Mouse (Mus musculus): ENCODE measurements around the gene Gm43720.

Gene Gm43720

DNA sequence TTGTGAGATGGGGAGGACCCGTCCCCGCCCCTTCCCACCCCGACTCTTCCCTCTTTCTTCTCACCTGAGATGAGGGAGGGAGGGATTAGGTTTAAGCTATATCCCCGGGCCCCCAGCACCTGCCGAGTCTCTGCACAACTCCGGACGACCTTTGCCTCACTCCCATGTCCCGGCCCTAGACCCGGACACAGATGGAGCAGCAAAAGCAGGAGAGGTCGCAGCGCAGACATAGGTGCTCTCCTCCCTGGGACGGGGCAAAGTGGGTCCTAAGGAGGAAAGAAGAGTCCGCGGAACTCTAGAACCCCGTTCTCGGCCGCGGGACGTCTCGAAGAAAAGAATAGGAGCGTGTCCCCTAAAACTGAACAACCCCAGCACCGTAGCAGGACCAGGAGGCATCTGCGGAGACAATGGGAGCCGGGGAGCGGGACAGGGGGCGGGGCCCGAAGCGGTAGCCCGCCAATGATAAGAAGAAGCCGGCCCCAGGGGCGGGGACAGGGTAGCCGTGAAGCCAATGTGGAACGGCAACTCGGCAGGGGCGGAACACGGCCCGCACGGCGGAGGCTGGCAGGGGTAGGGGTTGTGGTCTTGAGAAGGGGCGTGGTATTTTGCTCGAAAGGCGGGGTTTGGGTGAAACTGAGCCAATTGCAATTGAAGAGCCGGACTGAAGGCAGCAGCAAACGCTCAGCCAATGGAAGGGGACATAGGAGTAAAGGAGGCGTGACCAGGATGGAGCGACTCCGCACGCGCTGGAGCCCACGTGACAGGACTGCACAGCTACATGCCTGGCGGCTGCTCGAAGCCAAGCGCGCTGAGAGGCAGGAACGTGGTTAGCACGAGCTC lies at the start of gene Gm43720, which contains the start of the genes Gpc2 and Stag3:
Gene Gm43720, minus strand, starts transcription at position 374 of the 840 bp plus-strand sequence.
Gene Gpc2, minus strand, starts transcription at position 421 of the 840 bp plus-strand sequence.
Gene Stag3, plus strand, starts transcription at position 656 of the 840 bp plus-strand sequence.
- DNase-seq (ENCODE audit: low read depth, low spot score) = peak; percentile 92

DNA sequence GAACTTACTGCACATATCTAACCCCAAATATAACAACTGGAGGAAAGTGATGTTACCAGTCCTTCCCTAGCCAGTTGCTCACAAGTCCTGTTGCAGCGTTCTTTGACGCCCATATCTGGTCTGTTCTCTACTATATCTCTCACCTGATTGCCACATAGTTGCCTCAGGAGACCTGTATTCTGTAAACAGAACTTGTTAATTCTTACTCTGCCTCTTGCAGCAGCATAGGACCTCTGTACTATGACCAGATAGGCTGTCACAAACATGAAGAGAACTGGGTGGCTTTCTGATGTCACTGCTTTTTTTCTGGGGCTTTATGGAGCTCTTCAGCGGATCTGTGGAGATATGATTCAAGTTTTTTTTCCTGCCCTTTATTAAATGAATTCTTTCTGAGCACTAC lies 33.0 kb upstream of the Gm43720 start:
- no peak for DNase-seq (ENCODE audit: low read depth, low spot score)

- no peak for DNase-seq (ENCODE audit: low read depth, low spot score)
Observed at GRCm38 (mm10) chr5:138299613-138300012, 19.9 kb upstream of the Gm43720 start.

DNA sequence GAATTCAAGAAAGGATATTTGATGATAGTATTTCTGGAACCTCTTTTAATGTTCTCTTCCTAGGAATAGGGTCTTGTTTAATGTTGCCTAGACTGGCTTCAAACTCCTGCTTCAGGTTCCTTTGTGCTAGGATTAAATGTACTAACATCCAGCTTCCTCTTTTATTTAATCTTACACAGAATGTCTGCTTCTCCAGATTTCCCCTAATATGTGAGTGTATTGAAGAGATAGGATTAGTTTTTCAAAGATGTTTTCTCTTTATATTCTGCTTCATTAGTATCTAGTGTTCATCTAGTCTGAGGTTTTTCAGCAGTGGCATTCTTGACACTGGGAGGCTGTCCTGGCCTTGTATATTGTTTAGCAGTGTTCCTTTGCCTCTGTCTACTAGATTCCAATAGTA lies 14.4 kb upstream of the Gm43720 start:
- DNase-seq (ENCODE audit: low read depth, low spot score) = no peak

GRCm38 (mm10) chr5:138291638-138292037 lies 11.9 kb upstream of the Gm43720 start:
- DNase-seq (ENCODE audit: low read depth, low spot score) = no peak

GRCm38 (mm10) chr5:138287861-138288260 lies 8.1 kb upstream of the Gm43720 start:
- no peak for DNase-seq (ENCODE audit: low read depth, low spot score)

DNA sequence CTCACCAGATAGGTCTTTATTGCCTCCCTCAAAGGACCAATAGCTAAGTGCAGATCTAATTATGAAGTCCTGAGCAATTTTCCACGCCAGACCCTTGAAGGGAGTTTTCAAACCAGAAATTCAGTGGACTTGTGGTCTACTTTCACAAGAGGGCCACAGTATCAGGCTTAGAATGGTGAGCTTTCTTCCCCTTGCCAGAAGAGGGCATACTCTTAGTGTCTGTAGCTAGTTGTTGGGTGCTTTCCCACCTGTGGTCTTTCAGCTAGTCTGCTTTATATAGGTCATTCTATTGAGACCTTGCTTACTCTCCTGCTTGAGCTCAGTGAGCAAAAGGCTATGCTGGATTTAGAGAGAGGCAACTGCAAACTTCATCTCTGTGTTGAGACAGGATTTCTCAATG lies 3.8 kb upstream of the Gm43720 start:
- no peak for DNase-seq (ENCODE audit: low read depth, low spot score)

DNA sequence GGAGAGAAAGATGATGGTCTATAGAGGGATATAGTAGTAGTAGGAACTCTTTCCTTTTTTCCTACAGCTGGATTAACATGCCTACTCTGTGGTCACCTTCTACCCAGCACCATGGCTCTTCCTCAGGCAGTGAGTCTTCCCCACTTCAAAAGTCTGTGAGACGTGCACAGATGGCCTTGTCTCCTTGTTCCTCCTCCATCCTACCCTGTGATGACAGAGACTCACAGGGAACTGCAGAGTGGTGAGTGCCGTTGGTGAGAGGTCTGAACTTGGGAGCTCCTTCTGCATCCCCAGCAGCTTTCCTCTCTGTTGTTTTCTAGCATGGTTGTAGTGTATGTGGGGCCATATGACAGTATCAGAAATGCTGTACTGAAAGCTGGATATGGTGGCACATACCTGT lies 2.0 kb upstream of the Gm43720 start:
- no peak for DNase-seq (ENCODE audit: low read depth, low spot score)

GRCm38 (mm10) chr5:138280829-138281228 lies 1.1 kb upstream of the Gm43720 start:
- no peak for DNase-seq (ENCODE audit: low read depth, low spot score)

DNA sequence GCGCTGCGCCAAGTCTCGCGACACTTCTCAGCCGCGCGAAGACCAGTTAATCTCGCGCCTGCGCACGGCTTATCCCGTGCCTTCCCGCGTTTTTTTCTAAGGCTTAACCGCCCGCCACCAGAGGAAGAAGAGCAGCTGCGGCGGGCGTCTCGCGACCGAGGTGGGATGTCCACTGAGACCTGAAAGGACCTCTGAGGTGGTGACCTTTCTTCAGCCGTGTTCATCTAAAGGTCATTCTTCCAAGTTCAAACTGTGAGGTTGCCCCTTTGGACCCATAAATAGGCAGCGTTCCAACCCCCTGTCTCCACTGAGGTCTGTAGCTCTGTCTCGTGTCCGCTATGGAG lies 639 bp upstream of the Gm43720 start:
- no peak for DNase-seq (ENCODE audit: low read depth, low spot score)

GRCm38 (mm10) chr5:138277994-138278393 lies 1.8 kb downstream of the Gm43720 start:
- no peak for DNase-seq (ENCODE audit: low read depth, low spot score)

DNA sequence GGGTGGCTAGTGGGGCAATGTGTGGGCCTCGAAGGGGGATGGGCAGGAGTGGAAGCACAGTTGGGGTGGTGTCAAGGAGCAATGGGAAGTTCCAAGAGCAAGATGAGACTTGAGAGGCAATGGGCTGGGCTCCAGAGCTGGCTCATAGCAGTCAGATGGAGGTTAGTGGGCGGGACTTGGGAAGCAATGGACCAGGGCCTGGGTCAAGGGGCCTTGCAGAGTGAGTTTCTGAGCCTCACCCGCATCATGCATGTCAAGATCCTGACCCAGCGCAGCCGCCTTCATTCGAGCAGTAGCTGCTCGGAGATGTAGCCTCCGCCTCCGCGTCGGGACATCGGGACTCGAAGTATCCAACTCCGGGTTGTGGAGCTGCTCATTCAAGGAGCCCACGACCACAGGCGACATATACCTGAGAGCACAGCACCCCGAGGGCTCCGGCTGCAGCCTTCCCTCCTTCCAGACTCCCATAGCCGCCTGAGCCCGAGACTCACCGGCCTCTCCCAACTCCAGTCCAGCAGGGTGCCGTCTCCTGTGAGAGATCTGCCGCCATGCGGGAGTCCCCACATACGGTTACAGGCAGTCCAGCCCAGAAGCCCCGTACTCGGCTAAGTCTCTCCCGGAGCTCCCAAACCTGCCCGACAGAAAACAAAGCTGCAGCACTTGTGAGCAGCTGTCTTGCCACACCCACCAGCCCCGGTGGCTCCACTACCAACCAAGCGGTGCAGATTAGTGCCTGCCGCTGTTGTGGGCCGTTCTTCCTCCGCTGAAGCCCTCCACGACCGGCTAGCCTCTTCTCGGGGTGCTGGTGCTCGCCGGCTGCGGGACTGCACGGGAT lies 4.3 kb downstream of the Gm43720 start:
- DNase-seq (ENCODE audit: low read depth, low spot score) = no peak

GRCm38 (mm10) chr5:138274186-138274585 lies 5.6 kb downstream of the Gm43720 start:
- DNase-seq (ENCODE audit: low read depth, low spot score) = no peak

- no peak for DNase-seq (ENCODE audit: low read depth, low spot score)
Observed at GRCm38 (mm10) chr5:138272409-138272923, 7.3 kb downstream of the Gm43720 start, which contains the start of gene Gal3st4. TSS of gene Gal3st4 (minus strand) at chr5:138272840.

DNA sequence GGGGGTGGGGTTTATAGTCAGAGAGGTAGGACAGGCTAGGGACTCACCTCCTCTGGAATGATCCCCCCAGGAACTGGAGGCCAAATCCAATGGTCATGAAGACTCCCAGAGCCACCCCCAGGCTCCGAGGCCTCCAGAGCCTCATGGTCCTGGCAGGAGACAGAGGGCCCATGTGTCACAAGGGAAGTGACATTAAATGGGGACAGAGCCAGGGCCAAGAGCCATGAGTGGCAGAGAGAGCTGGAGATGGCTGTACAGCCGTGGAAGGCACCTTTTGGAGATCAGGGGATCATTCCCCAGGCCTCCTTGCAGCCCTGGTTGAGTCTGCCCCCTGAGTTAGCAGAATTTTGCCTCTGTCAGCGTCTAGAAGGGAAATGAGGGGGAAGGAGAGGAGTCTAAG lies 8.5 kb downstream of the Gm43720 start:
- no peak for DNase-seq (ENCODE audit: low read depth, low spot score)

- DNase-seq (ENCODE audit: low read depth, low spot score) = peak; percentile 51
Observed at GRCm38 (mm10) chr5:138268980-138269379, 10.8 kb downstream of the Gm43720 start.

GRCm38 (mm10) chr5:138267114-138267513 lies 12.6 kb downstream of the Gm43720 start:
- no peak for DNase-seq (ENCODE audit: low read depth, low spot score)

DNA sequence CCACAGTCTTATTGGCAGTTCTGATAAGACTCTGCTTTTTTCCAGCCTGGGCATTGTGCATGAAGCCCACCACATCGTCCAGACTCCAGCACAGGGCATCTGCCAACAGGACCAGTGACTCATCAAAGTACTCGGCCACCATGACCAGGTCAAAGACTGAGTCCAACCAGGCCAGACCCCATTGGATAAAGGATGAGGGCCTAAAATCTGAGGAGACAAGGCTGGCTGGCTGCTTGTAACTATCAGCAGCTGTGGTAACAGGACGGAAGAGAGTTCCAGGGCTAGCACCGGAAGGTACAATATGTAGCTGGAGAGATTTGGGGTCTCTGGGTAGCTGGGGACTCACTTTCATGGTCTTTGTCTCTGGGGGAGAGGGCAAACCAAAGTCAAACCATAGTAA lies 14.0 kb downstream of the Gm43720 start:
- no peak for DNase-seq (ENCODE audit: low read depth, low spot score)

GRCm38 (mm10) chr5:138264207-138264578 lies 15.6 kb downstream of the Gm43720 start:
- no peak for DNase-seq (ENCODE audit: low read depth, low spot score)

DNA sequence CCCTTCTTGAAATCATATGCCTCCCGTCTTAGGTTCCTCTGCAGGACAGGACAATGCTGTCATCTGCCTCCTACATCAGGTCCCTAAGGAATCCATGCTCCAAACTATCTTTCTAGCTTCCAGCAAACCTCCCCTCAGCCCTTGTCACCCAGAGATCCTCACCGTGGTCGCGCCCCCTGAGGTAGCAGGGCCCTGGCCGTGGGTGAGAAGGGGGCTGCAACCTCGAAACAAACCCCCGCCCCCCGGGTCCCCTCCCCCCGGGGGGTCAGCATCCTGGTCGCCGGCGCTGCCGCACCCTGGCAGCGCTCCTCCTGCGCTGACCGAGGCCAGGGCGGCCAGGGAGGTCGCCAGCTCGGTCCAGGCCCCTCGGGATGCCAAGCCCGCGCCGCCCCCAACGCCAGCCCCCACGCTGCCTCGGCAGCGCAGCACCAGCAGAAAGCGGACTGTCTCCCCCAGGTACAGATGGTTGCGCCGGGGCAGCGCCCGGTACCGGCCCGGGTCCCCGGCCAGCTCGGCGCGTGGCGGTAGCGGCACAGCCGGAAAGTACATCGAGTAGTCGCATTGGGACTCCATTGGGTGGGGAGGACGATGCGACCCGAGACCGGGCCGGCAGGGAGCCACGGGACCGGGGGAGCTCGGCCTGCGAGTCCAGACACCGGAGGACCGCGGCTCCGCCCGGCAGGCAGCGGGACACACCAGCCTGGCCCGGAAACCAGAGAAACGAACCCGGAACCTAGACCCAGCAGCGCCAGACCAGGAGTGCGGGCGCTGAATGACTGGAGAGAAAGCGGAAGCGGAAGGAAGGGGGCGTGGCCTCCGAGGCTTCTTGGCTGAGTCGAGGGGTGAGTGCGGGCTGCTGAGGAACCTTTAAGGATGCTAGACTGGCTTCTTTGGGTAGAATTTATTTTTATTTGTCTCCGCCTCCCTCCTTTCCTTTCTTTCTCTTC lies 16.2 kb downstream of the Gm43720 start, which contains the start of gene BC037034:
Gene BC037034, minus strand, starts transcription at position 774 of the 947 bp plus-strand sequence.
- DNase-seq (ENCODE audit: low read depth, low spot score) = peak; percentile 97

All from brain, adult 2 months (tissue).